Mouse (Mus musculus) right cerebral cortex, postnatal 14 days (tissue): ENCODE data around the gene Syt14.

Source experiments
- DNase-seq: peaks from one replicate; pipeline ENCODE4 v3.0.0; 2022

Gene Syt14

GRCm38 (mm10) chr1:193035371-193036238 is at the start of gene Syt14:
Gene Syt14 (minus strand): TSS chr1:193035775.
- DNase-seq = peak; percentile 66

DNA sequence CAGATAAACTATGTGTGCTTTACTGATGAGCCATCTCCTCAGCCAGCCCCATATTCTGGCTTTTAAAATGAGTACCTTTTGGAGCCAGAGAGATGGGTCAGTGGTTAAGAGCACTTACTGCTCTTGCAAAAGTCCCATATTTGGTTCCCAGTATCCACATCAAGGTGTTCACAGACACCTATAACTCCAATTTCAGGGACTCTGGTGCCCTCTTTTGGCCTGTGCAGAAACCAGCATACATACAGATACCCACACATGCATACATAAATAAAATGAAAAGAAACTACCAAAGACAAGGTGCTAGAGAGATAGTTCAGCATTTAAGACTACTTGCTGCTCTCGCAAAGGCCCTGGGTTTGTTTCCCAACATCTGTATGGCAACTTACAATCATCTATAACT is 48.4 kb upstream of the Syt14 start:
- no peak for DNase-seq

GRCm38 (mm10) chr1:193083051-193083450 is 47.5 kb upstream of the Syt14 start:
- no peak for DNase-seq

GRCm38 (mm10) chr1:193082311-193082921 is 46.8 kb upstream of the Syt14 start:
- no peak for DNase-seq

- no peak for DNase-seq
These were observed 27.0 kb upstream of the Syt14 start for GRCm38 (mm10) chr1:193062618-193063017.

GRCm38 (mm10) chr1:193060167-193060566 is 24.6 kb upstream of the Syt14 start:
- DNase-seq = no peak

- no peak for DNase-seq
These were observed 24.0 kb upstream of the Syt14 start for GRCm38 (mm10) chr1:193059596-193059995.

GRCm38 (mm10) chr1:193054401-193054800 is 18.8 kb upstream of the Syt14 start:
- no peak for DNase-seq

DNA sequence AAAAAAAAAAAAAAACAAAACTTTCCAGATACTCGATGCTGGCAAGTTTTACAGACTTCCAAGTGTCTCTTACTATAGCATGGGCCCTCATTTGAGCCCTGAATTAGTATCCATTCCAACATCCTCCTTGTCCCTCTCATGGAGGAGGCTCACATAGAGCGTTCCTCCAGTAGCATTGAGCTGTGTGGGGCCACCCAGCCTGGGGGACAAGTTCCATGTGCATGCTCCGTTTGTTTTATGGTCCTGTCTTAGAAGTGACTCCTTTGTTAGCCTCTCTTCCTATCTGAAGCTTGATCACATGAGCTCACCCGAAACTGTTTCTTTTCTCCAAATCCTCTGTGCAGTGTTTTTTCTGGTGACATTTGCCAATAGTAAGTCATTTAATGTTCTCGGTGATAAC is 17.5 kb upstream of the Syt14 start:
- no peak for DNase-seq

- DNase-seq = no peak
These were observed 12.0 kb upstream of the Syt14 start for GRCm38 (mm10) chr1:193047616-193048015.

GRCm38 (mm10) chr1:193042760-193043295 is 7.3 kb upstream of the Syt14 start:
- no peak for DNase-seq

DNA sequence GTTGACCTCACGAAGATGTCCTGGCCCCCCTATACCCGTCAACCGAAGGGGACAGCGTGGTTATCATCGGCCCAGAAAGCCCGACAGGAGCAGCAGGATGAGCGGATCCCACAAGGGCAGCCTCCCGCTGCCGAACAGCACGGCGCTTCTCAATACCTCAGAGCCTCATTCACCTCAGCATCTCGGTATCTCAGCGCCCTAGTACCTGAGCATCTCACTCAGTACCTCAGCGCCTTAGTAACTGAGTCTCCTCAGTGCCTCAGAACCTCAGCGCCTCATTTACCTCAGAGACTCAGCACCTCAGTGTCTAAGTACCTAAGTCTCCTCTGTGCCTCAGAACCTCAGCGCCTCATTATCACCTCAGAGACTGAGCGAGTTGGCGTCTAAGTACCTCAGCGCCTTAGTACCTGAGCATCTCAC is 614 bp downstream of the Syt14 start:
- DNase-seq = no peak

- no peak for DNase-seq
These were observed 11.3 kb downstream of the Syt14 start for GRCm38 (mm10) chr1:193024311-193024710.

- DNase-seq = no peak
These were observed 23.2 kb downstream of the Syt14 start for GRCm38 (mm10) chr1:193012351-193012750.

GRCm38 (mm10) chr1:193011000-193011769 is 24.4 kb downstream of the Syt14 start:
- no peak for DNase-seq

GRCm38 (mm10) chr1:193004581-193004980 is 31.0 kb downstream of the Syt14 start:
- DNase-seq = no peak

- no peak for DNase-seq
These were observed 31.6 kb downstream of the Syt14 start for GRCm38 (mm10) chr1:193003953-193004352.

GRCm38 (mm10) chr1:193002307-193002706 is 33.3 kb downstream of the Syt14 start:
- no peak for DNase-seq

GRCm38 (mm10) chr1:193001587-193001986 is 34.0 kb downstream of the Syt14 start:
- no peak for DNase-seq

GRCm38 (mm10) chr1:193000908-193001307 is 34.7 kb downstream of the Syt14 start:
- no peak for DNase-seq

DNA sequence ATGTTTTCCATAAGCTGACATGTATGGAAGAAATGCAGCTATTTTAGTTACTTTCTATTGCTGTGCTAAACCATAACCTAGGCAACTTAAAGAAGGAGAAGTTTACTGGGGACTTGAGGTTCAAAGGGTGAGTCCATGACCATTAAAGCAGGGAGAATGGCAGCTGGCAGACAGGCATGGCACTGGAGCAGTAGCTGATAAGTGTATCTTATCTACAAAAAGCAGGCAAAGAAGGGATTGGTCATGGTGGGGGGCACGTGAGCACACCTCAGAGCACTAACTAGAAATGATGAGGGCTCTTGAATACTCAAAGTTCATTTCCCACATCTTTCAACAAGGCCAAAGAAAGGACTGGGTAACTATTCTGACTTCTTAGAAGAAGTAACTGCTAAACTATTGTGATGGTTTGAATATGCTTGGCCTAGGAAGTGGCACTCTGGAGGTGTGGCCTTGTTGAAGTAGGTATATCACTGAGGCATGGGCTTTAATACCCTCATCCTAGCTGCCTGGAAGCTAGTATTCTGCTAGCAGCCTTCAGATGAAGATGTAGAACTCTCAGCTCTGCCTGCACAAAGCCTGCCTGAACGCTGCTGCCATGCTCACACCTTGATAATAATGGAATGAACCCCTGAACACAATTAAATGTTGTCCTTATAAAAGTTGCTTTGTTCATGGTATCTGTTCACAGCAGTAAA is 41.2 kb downstream of the Syt14 start:
- no peak for DNase-seq

GRCm38 (mm10) chr1:192993491-192993890 is 42.1 kb downstream of the Syt14 start:
- no peak for DNase-seq

- no peak for DNase-seq
These were observed 48.4 kb downstream of the Syt14 start for GRCm38 (mm10) chr1:192987203-192987602.
